Mouse (Mus musculus) C2C12 (cell line): ENCODE data around the gene Ubxn6. TPM values are rescaled to one million over a fixed set of nuclear protein-coding genes. Genes with fewer than 3 reads are reported as not detected.
A peak's percentile ranks its signal among the peaks of the same experiment; 100 is the strongest.

Experiments
- H3K27me3 ChIP-seq: one replicate; pipeline ENCODE4 v1.6.1; 2011; ENCODE audit not compliant: control insufficient read depth, insufficient read depth, insufficient read length
- H3K36me3 ChIP-seq: one replicate; pipeline ENCODE4 v1.6.1; 2011; ENCODE audit not compliant: control insufficient read depth, insufficient read depth
- H3K4me3 ChIP-seq: one replicate; pipeline ENCODE4 v1.5.1; 2011; ENCODE audit warnings: mild to moderate bottlenecking, control low read depth; ENCODE audit not compliant: poor library complexity, insufficient read depth, severe bottlenecking
- H3K79me2 ChIP-seq: one replicate; pipeline ENCODE4 v1.6.1; 2011; ENCODE audit not compliant: control insufficient read depth, insufficient read depth
- H3K79me3 ChIP-seq: one replicate; pipeline ENCODE4 v1.6.1; 2011; ENCODE audit warnings: low read depth, control low read depth
- H3ac ChIP-seq: one replicate; pipeline ENCODE3; 2011; ENCODE audit warnings: low read depth; ENCODE audit not compliant: control insufficient read depth, insufficient read length
- CEBPB ChIP-seq: IDR thresholded peaks from one replicate; pipeline ENCODE4 v1.6.1; 2011; ENCODE audit warnings: low read depth, mild to moderate bottlenecking, control low read depth, moderate library complexity
- CTCF ChIP-seq: IDR thresholded peaks from one replicate; pipeline ENCODE4 v1.5.1; 2011; ENCODE audit not compliant: control insufficient read depth, insufficient read depth, insufficient read length
- FOSL1 ChIP-seq: IDR thresholded peaks from one replicate; pipeline ENCODE4 v1.8.0; 2011; ENCODE audit warnings: mild to moderate bottlenecking, low read length; ENCODE audit not compliant: poor library complexity, insufficient read depth, severe bottlenecking
- MAX ChIP-seq: IDR thresholded peaks from one replicate; pipeline ENCODE4 v1.6.1; 2011; ENCODE audit warnings: mild to moderate bottlenecking, control low read depth
- MYOD1 ChIP-seq: IDR thresholded peaks from one replicate; pipeline ENCODE4 v1.6.1; 2011; ENCODE audit warnings: low read depth; ENCODE audit not compliant: control insufficient read depth, insufficient read length
- MYOG ChIP-seq: IDR thresholded peaks from one replicate; pipeline ENCODE4 v1.6.1; 2011; ENCODE audit not compliant: control insufficient read depth, insufficient read length; ENCODE audit errors: extremely low read depth
- USF1 ChIP-seq: IDR thresholded peaks from one replicate; pipeline ENCODE4 v1.6.1; 2011; ENCODE audit warnings: low read depth, mild to moderate bottlenecking, control low read depth, moderate library complexity
- polyA plus RNA-seq: library from polyadenylated mRNA; unstranded; fragments of >200 nt; fragmentation: generic; extraction: Trizol; gene quantifications from one replicate; pipeline ENCODE4 v1.2.1, GENCODE M21; 2012; ENCODE audit warnings: missing spikeins

Ubxn6 gene
- polyA plus RNA-seq, 1 experiment: 40.4 TPM

DNA sequence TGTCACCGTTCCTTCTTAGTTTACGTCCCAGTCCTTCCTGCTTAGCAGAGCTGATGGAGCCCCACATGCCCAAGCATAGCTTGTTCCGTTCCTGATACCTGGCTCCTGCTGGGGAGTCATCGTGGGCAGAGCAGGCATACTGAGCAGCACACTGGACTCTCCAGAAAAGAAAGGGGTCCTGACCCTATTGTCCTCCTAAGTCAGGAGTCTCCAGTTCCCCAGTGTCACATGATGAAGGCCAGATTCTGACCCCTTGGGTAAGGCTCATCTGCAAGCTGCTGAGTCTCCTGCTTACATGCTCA is 51.9 kb downstream of the Ubxn6 start:
- Histone ChIP-seq H3K4me3 (no peak overlapping the region), H3K79me3 (peaks cover 50% of the 10 kb centered on the region), H3ac (no peak overlapping the region), H3K27me3 (no peaks in the 10 kb centered on the region), H3K36me3 (peaks cover 40% of the 10 kb centered on the region), H3K79me2 (peaks cover 81% of the 10 kb centered on the region)
- no peak for TF ChIP-seq CTCF
- no peak for TF ChIP-seq FOSL1
- TF ChIP-seq MYOG: no peak
- TF ChIP-seq USF1: no peak
- TF ChIP-seq MYOD1: no peak
- no peak for TF ChIP-seq CEBPB
- no peak for TF ChIP-seq MAX

GRCm38 (mm10) chr17:56022131-56022988 is 52.5 kb downstream of the Ubxn6 start:
- Histone ChIP-seq H3K79me3 (peaks cover 47% of the 10 kb centered on the region), H3ac (no peak overlapping the region), H3K36me3 (peaks cover 45% of the 10 kb centered on the region), H3K79me2 (peaks cover 75% of the 10 kb centered on the region), H3K27me3 (no peaks in the 10 kb centered on the region), H3K4me3 (no peak overlapping the region)
- no peak for TF ChIP-seq MYOG
- no peak for TF ChIP-seq CEBPB
- no peak for TF ChIP-seq USF1
- TF ChIP-seq FOSL1: no peak
- no peak for TF ChIP-seq MAX
- no peak for TF ChIP-seq MYOD1

DNA sequence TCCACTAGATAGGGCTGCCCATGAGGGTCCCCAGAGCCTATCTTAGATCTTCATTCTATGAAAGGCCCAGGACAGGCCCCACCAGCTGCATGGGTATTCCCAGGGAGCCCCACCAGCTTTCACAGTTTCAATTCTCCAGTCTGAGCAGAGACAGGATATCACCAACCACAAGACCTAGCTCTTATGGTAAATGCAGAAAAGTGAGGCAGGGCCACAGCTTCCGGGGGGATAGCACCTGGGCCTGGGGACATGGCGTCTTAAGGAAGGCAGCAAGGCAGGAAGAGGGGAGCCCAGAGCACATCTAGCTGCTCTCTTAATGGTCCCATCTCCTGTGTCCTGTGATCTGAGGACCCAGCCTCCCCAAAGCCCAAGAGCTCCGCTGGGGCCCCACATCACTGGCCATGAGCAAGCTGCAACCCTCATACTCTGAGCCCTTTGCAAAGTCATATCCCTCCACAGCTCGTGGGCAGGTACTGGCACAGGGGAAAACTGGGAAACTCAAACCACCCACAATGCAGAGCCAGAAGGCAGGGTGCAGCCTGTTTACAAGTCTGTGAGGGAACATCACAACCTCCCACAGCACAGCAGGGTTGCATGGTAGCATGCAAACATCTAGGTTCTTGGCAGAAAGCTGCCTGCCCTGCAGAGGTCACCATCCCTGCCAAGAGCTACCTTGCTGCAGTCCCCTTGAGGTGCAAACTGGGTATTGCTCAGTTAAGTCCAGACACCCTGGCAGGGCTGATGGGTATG is 53.5 kb downstream of the Ubxn6 start:
- Histone ChIP-seq H3K79me3 (peaks cover 47% of the 10 kb centered on the region), H3K27me3 (no peaks in the 10 kb centered on the region), H3K79me2 (peaks cover 67% of the 10 kb centered on the region), H3ac (no peak overlapping the region), H3K36me3 (peaks cover 54% of the 10 kb centered on the region), H3K4me3 (no peak overlapping the region)
- no peak for TF ChIP-seq CEBPB
- TF ChIP-seq MYOG: no peak
- no peak for TF ChIP-seq USF1
- TF ChIP-seq FOSL1: no peak
- TF ChIP-seq CTCF: no peak
- no peak for TF ChIP-seq MAX
- TF ChIP-seq MYOD1: no peak

GRCm38 (mm10) chr17:56020400-56021084 is 54.3 kb downstream of the Ubxn6 start:
- peaks cover 43% of the 10 kb centered on the region for H3K79me3 ChIP-seq

GRCm38 (mm10) chr17:56018347-56019131 is 56.3 kb downstream of the Ubxn6 start:
- H3K27me3 ChIP-seq: no peaks in the 10 kb centered on the region
- peaks cover 24% of the 10 kb centered on the region for H3K79me3 ChIP-seq
- TF ChIP-seq CTCF: peak; percentile 48
- no peak for TF ChIP-seq MYOD1
- no peak for TF ChIP-seq CEBPB
- H3K4me3 ChIP-seq: no peak overlapping the region
- H3ac ChIP-seq: no peak overlapping the region
- H3K79me2 ChIP-seq: peaks cover 40% of the 10 kb centered on the region
- peaks cover 65% of the 10 kb centered on the region for H3K36me3 ChIP-seq

More at GRCm38 (mm10) chr17:56020400-56021084, 54.3 kb downstream of the Ubxn6 start:
- Histone ChIP-seq H3ac (no peak overlapping the region), H3K79me2 (peaks cover 60% of the 10 kb centered on the region), H3K4me3 (no peak overlapping the region), H3K36me3 (peaks cover 62% of the 10 kb centered on the region), H3K27me3 (no peaks in the 10 kb centered on the region)
- TF ChIP-seq USF1 (no peak), CTCF (no peak), FOSL1 (no peak), MYOD1 (no peak), CEBPB (no peak)
